Mouse (Mus musculus) ES-E14 (cell line): ENCODE data around the gene Aif1. TPM values are rescaled to one million over a fixed set of nuclear protein-coding genes. Genes with fewer than 3 reads are reported as not detected.

ENCODE experiments used
- DNase-seq: peaks from one replicate; pipeline ENCODE4 v3.0.0-alpha.2; 2013; ENCODE audit warnings: low read depth, low spot score
- H3K27ac ChIP-seq: 2 replicates; pipeline ENCODE4 v1.5.1; 2012; ENCODE audit warnings: low read depth, mild to moderate bottlenecking, low read length, moderate library complexity, mixed read lengths; ENCODE audit not compliant: poor library complexity, insufficient read depth, severe bottlenecking
- H3K36me3 ChIP-seq: 2 replicates; pipeline ENCODE4 v1.6.1; 2012; ENCODE audit warnings: mild to moderate bottlenecking, low read length, moderate library complexity, mixed read lengths; ENCODE audit not compliant: control insufficient read depth, poor library complexity, insufficient read depth, severe bottlenecking
- H3K4me1 ChIP-seq, 2 experiments: fragments of 150-350 bp in 1 of 2; sonication (generic) in 1 of 2; 2 replicates each; pipeline ENCODE4 v1.6.1; 2012; ENCODE audit warnings: low read length in 2 of 2, mild to moderate bottlenecking in 1 of 2, mixed read lengths in 1 of 2; ENCODE audit not compliant: control insufficient read depth in 2 of 2, insufficient read depth in 2 of 2, poor library complexity in 1 of 2
- H3K4me3 ChIP-seq, 2 experiments: fragments of 150-350 bp in 1 of 2; sonication (generic) in 1 of 2; 2 replicates each; pipeline ENCODE4 v1.5.1; 2012; ENCODE audit warnings: low read length in 2 of 2, low read depth in 1 of 2, mild to moderate bottlenecking in 1 of 2, mixed read lengths in 1 of 2; ENCODE audit not compliant: insufficient read depth in 1 of 2, poor library complexity in 1 of 2, severe bottlenecking in 1 of 2
- H3K9ac ChIP-seq: 2 replicates; pipeline ENCODE4 v1.6.1; 2012; ENCODE audit warnings: low read depth, mild to moderate bottlenecking, low read length, mixed read lengths; ENCODE audit not compliant: poor library complexity, insufficient read depth, severe bottlenecking
- H3K9me3 ChIP-seq: fragments of 150-350 bp; sonication (generic); 2 replicates; pipeline ENCODE4 v1.6.1; 2012; ENCODE audit warnings: low read depth, mild to moderate bottlenecking, low read length; ENCODE audit not compliant: control insufficient read depth, insufficient read depth
- CHD2 ChIP-seq: IDR thresholded peaks from 2 replicates; pipeline ENCODE4 v1.6.1; 2014; ENCODE audit warnings: mild to moderate bottlenecking, low read depth, low read length, inconsistent platforms
- HCFC1 ChIP-seq: IDR thresholded peaks from 2 replicates; pipeline ENCODE4 v1.6.1; 2012; ENCODE audit warnings: low read length, inconsistent platforms, borderline replicate concordance; ENCODE audit not compliant: insufficient read depth
- MAFK ChIP-seq: IDR thresholded peaks from 2 replicates; pipeline ENCODE4 v1.6.1; 2014; ENCODE audit warnings: mild to moderate bottlenecking, low read depth, low read length, inconsistent platforms; ENCODE audit not compliant: insufficient read depth
- ZC3H11A ChIP-seq: IDR thresholded peaks from 2 replicates; pipeline ENCODE4 v1.6.1; 2012; ENCODE audit warnings: low read depth, mild to moderate bottlenecking, inconsistent platforms, low read length, borderline replicate concordance
- ZNF384 ChIP-seq: IDR thresholded peaks from 2 replicates; pipeline ENCODE4 v1.6.1; 2012; ENCODE audit warnings: low read depth, low read length, inconsistent platforms
- in situ Hi-C, 2 experiments: fragments of 600-800 bp; cut with MboI; formaldehyde crosslinking; loops; one replicate each; pipeline ENCODE4 v1.15.1; 2025; ENCODE audit warnings: low sequenced_read_pairs in 2 of 2, inconsistent platforms in 1 of 2; ENCODE audit not compliant: unreplicated experiment in 2 of 2
- total RNA-seq: library from RNA; depleted of rRNA; stranded (reverse); fragments of 300-350 nt; gene quantifications from 2 replicates; pipeline ENCODE4 v1.2.3, GENCODE M21; 2012

Aif1 gene
- total RNA-seq, 1 experiment = not detected

DNA sequence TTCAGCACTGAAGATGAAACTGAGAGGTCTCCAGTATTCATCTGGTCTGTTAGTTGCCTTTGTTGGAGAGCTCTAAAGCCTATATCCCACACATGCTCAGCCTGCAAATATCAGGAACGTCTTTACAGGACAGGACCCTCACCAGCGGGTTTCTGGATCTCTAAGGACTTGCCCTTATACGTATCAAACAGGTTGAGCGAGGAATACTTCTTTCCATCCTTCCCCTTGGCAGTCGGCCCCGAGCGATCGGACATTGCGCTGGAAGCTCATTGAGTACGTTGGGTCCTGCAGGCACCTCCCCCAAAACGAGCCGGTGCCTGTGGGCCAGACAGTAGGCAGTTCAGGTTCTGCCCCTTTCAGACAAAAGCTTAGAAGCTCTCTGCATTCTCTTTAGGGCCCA, 13.1 kb downstream of the Aif1 start:
- no peaks in the 10 kb centered on the region for H3K9me3 ChIP-seq
- peaks cover 0 to 10% of the 10 kb centered on the region in 2 experiments; a peak in 1 of 4 replicates for H3K4me1 ChIP-seq
- no peak for TF ChIP-seq ZC3H11A
- TF ChIP-seq ZNF384 = no peak
- TF ChIP-seq CHD2 = no peak
- TF ChIP-seq HCFC1 = no peak
- TF ChIP-seq MAFK = no peak
- in situ Hi-C loops = no loop called here
- H3K9ac ChIP-seq = peak overlapping the region; percentile 53; the same call in 1 of the 2 replicates
- peaks cover 51% of the 10 kb centered on the region for H3K36me3 ChIP-seq
- no peak for DNase-seq
- H3K4me3 ChIP-seq = peak overlapping the region; percentile 98 to 99
- no peak overlapping the region for H3K27ac ChIP-seq

DNA sequence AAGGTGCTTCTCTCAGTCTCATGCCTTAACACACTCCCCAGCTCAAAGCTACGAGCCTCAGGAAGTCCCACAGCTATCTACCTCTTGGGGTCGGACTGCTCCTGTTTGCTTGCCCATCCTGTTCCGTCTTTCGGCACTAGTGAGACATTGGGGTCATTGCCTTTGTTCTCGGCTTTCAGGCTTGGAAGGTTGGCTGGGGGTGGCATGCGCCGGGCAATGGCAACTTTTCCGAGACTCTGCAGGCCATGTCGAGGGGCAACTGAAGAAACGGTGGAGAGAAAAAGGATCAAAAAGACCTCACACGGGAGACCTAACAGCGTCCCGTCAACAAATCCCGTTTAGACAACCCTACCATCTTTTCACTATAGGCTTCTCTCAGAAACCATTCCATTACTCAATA, 13.7 kb downstream of the Aif1 start:
- no peak overlapping the region for H3K27ac ChIP-seq
- peaks cover 57% of the 10 kb centered on the region for H3K36me3 ChIP-seq

DNA sequence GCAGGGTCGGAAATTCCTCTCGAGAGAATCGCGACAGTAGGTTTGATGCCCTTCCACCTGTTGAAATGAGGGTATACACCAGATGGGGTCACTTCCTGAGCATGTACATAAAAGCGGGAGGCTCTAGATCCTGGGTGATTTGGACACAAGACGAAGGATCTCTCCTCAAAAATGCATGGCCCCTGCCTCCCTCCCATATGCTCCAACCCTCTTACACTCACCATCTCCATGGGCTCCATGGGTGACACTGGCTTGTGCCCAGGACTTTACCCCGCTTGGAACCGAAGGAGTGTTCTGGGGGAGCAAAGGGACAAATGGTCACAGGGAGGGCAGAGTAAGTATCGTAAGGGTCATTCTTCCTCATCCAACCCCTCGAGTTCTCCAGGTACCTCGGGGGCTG, 14.4 kb downstream of the Aif1 start:
- no peak for TF ChIP-seq ZNF384
- peak overlapping the region; percentile 25; the same call in 1 of the 2 replicates for H3K9ac ChIP-seq
- peaks cover 64% of the 10 kb centered on the region for H3K36me3 ChIP-seq
- H3K27ac ChIP-seq = no peak overlapping the region
- in situ Hi-C loops = no loop called here
- peak overlapping the region in 1 of 2 experiments; percentile 98; a peak in 1 of 4 replicates for H3K4me3 ChIP-seq
- no peaks in the 10 kb centered on the region for H3K9me3 ChIP-seq
- peaks cover 0 to 9% of the 10 kb centered on the region in 2 experiments; a peak in 1 of 4 replicates for H3K4me1 ChIP-seq
- no peak for DNase-seq

More for the DNA sequence above, 13.7 kb downstream of the Aif1 start:
- in situ Hi-C loops = no loop called here
- H3K9ac ChIP-seq = peak overlapping the region; percentile 53; the same call in 1 of the 2 replicates
- no peak for TF ChIP-seq ZNF384
- TF ChIP-seq CHD2 = no peak
- TF ChIP-seq ZC3H11A = no peak
- TF ChIP-seq HCFC1 = no peak
- TF ChIP-seq MAFK = no peak
- peak overlapping the region; percentile 98 to 99; a peak in 2 of 4 replicates for H3K4me3 ChIP-seq
- no peaks in the 10 kb centered on the region for H3K9me3 ChIP-seq
- no peak for DNase-seq
- peaks cover 0 to 10% of the 10 kb centered on the region in 2 experiments; a peak in 1 of 4 replicates for H3K4me1 ChIP-seq

DNA sequence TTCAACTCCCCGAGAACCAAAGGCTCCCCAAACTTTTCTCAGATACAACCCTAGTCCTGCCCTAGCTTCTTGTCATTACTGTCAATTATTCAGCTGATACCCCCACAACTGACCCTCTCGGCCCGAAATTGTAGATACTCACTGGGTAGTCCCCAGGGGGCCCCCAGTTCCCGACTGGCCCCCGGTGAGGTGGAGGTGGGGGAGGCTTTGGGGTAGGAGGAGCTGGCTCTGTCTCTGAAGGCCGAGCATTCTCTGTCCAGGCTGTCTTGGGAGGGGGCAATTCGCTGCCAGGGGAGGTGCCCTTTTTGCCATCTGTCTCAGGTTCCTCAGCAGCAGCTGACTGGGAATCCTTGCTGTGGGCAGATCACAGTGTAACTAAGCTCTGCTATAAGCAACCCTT, 16.2 kb downstream of the Aif1 start:
- Histone ChIP-seq H3K36me3 (peaks cover 82% of the 10 kb centered on the region), H3K9ac (no peak overlapping the region), H3K4me3 (no peak overlapping the region), H3K27ac (no peak overlapping the region), H3K9me3 (no peaks in the 10 kb centered on the region), H3K4me1 (peaks cover 0 to 11% of the 10 kb centered on the region in 2 experiments; a peak in 1 of 4 replicates)
- no peak for DNase-seq
- TF ChIP-seq ZNF384 = no peak
- TF ChIP-seq MAFK = no peak
- TF ChIP-seq ZC3H11A = no peak
- TF ChIP-seq CHD2 = no peak
- no peak for TF ChIP-seq HCFC1
- in situ Hi-C loops = no loop called here

DNA sequence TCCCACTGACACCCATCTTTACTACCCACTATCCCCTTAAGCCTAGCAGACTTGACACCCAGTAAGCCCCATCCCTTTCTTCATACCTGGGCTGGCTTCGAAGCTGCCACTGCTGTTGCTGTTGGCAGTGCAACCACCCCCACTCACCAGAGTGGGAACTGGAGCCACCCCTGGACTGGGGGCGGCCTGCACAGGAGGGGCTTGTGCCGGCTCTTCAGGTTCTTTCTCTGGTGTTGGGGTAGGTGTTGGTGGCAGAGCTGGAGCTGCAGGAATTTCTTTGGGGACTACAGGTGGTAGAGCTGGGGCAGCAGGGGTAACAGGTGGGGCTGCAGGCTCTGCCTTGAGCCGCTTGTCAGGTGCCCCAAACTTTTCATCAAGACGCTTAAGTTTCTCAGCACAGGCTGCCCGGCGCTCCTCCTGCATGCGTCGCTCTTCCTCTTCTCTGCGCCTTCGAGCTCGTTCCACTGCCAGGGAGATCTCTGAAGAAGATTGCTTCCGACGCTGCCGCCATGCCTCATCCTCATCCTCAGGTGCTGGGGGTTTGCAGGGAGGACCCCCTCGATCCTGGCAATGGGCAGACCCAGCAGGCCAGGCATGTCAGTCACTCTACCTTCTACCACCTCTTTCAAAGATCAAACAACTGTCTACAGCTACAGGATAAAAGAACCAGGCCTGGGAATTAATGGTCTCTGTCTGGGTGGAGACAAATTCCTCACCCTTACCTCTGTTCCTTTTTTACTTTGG, 16.8 kb downstream of the Aif1 start:
- no peak for TF ChIP-seq MAFK
- TF ChIP-seq ZC3H11A = no peak
- H3K9ac ChIP-seq = no peak overlapping the region
- no peak overlapping the region for H3K4me3 ChIP-seq
- DNase-seq = no peak
- no peak overlapping the region for H3K27ac ChIP-seq
- H3K4me1 ChIP-seq = peaks cover 0 to 11% of the 10 kb centered on the region in 2 experiments; a peak in 1 of 4 replicates
- peaks cover 88% of the 10 kb centered on the region for H3K36me3 ChIP-seq
- in situ Hi-C loops = no loop called here
- no peaks in the 10 kb centered on the region for H3K9me3 ChIP-seq
